Mouse (Mus musculus) liver, postnatal 0 days (tissue): ENCODE measurements around the gene D16Ertd472e.

Source experiments
- CTCF ChIP-seq: sonication (generic); IDR thresholded peaks from 2 replicates; pipeline ENCODE4 v1.5.1; 2016; ENCODE audit warnings: antibody characterized with exemption, low read depth
- EP300 ChIP-seq: IDR thresholded peaks from 2 replicates; pipeline ENCODE4 v1.6.1; 2016; ENCODE audit warnings: antibody characterized with exemption, low read depth, mild to moderate bottlenecking

GRCm38 (mm10) chr16:78546529-78546928 lies 30.0 kb downstream of the D16Ertd472e start:
- TF ChIP-seq CTCF: no peak
- TF ChIP-seq EP300: no peak
